Comparison of ENCODE assay signal across 17 mouse cellular contexts in genomic region chr13:103082891-103083290, GRCm38 (mm10).
DNase-seq lines count a peak whose midpoint lies in the region; ATAC-seq lines count a peak whose summit lies in the region.
"Had no signal": no experiment of that assay in that cellular context is flagged by ENCODE, and none has a peak within 500 bp of the region (broad histone marks: within the 10 kb centered on the region; RNA-seq: fewer than 3 reads in every experiment).

No protein-coding gene starts in this region.

- H3K4me3 ChIP-seq in embryonic facial prominence, embryonic 14.5 days (ENCODE audit: low read depth, low read length) = no peak overlapping the region
- H3K4me3 ChIP-seq in hindbrain, embryonic 16.5 days (ENCODE audit: low read length) = no peak overlapping the region
- H3K4me3 ChIP-seq: limb, embryonic 15.5 days had no signal

- no peaks in the 10 kb centered on the region for H3K36me3 ChIP-seq in embryonic facial prominence, embryonic 14.5 days (ENCODE audit: control insufficient read depth, insufficient read depth, low read length)
- no peaks in the 10 kb centered on the region for H3K36me3 ChIP-seq in hindbrain, embryonic 16.5 days (ENCODE audit: control insufficient read depth, insufficient read depth, low read length)
- H3K36me3 ChIP-seq: limb, embryonic 15.5 days had no signal

- 69% methylated on average over 4 of the region's 6 CpGs for WGBS in embryonic facial prominence, embryonic 14.5 days
- 74% methylated on average over 2 of the region's 6 CpGs for WGBS in hindbrain, embryonic 16.5 days

- no peaks in the 10 kb centered on the region for H3K27me3 ChIP-seq in embryonic facial prominence, embryonic 14.5 days (replicated peaks; ENCODE audit: control insufficient read depth, insufficient read depth, low read length)
- H3K27me3 ChIP-seq in hindbrain, embryonic 16.5 days (replicated peaks; ENCODE audit: control insufficient read depth, insufficient read depth, low read length) = no peaks in the 10 kb centered on the region
- H3K27me3 ChIP-seq: limb, embryonic 15.5 days had no signal

- no peaks in the 10 kb centered on the region for H3K4me1 ChIP-seq in embryonic facial prominence, embryonic 14.5 days (ENCODE audit: control insufficient read depth, insufficient read depth, low read length)
- H3K4me1 ChIP-seq in hindbrain, embryonic 16.5 days (ENCODE audit: control insufficient read depth, insufficient read depth, low read depth, low read length) = no peaks in the 10 kb centered on the region
- H3K4me1 ChIP-seq: limb, embryonic 15.5 days had no signal

- H3K27ac ChIP-seq in embryonic facial prominence, embryonic 14.5 days (replicated peaks; ENCODE audit: low read depth, low read length) = no peak overlapping the region; the same call in 1 of the 2 replicates
- H3K27ac ChIP-seq in hindbrain, embryonic 16.5 days (ENCODE audit: low read depth, low read length) = no peak overlapping the region
- H3K27ac ChIP-seq: limb, embryonic 15.5 days; macrophage had no signal

- no peak overlapping the region for H3K4me2 ChIP-seq in embryonic facial prominence, embryonic 14.5 days (ENCODE audit: low read depth, low read length)
- H3K4me2 ChIP-seq in hindbrain, embryonic 16.5 days (ENCODE audit: low read length) = no peak overlapping the region
- H3K4me2 ChIP-seq: limb, embryonic 15.5 days had no signal

- H3K9me3 ChIP-seq in embryonic facial prominence, embryonic 14.5 days (ENCODE audit: control insufficient read depth, low read length) = no peaks in the 10 kb centered on the region
- no peaks in the 10 kb centered on the region for H3K9me3 ChIP-seq in hindbrain, embryonic 16.5 days (ENCODE audit: control insufficient read depth, low read length)
- H3K9me3 ChIP-seq: limb, embryonic 15.5 days had no signal

- ATAC-seq in embryonic facial prominence, embryonic 14.5 days (ENCODE audit: low read depth) = no peak
- ATAC-seq in hindbrain, embryonic 16.5 days = no peak
- ATAC-seq: forebrain, postnatal 0 days had no signal

- no peak overlapping the region for H3K9ac ChIP-seq in embryonic facial prominence, embryonic 14.5 days (ENCODE audit: low read depth, low read length)
- H3K9ac ChIP-seq in hindbrain, embryonic 16.5 days (ENCODE audit: low read depth, low read length) = no peak overlapping the region
- H3K9ac ChIP-seq: forebrain, postnatal 0 days; limb, embryonic 15.5 days had no signal

- intact Hi-C loops in heart, postnatal 14 days (cut with DNase I) = no loop called here

- DNase-seq in kidney, postnatal 14 days = peak; percentile 51
- DNase-seq in kidney, adult 9 months = no peak
- peak; percentile 19 for DNase-seq in embryonic facial prominence, embryonic 14.5 days (ENCODE audit: low spot score)
- DNase-seq in heart, adult 9 months (ENCODE audit: low spot score in 2 of 2) = peak; percentile 34 to 70
- peak; percentile 28 to 39 for DNase-seq in heart, postnatal 14 days
- DNase-seq in frontal cortex, postnatal 14 days (ENCODE audit: low spot score in 2 of 2) = no peak
- no peak for DNase-seq in cerebellum, postnatal 14 days
- DNase-seq: adrenal gland, adult 8-10 months; cerebellum, adult 8-10 months; forebrain, postnatal 0 days; gastrocnemius, postnatal 14 days; midbrain, embryonic 14.5 days; right cerebral cortex, adult 18-20 months; thymus, postnatal 25 days had no signal

Comparison
In these comparisons a context has a peak if more than half of its experiments do, and no peak if none do; other contexts are left out.
1. DNase-seq: peak in kidney, postnatal 14 days (single experiment), embryonic facial prominence, embryonic 14.5 days (single experiment), heart, adult 9 months (2 of 2) and heart, postnatal 14 days (2 of 2); none in kidney, adult 9 months (single experiment), frontal cortex, postnatal 14 days (0 of 2) and cerebellum, postnatal 14 days (0 of 2).